Mouse (Mus musculus): ENCODE measurements at regions not wholly inside any gene's neighbourhood (a gene's known extent, or its start where the extent isn't known, plus 50 kb on each side); places are given as distances from the start of the nearest gene placed in this dataset.

GRCm38 (mm10) chr9:101740949-101741605, 120.6 kb upstream of the 9630041A04Rik start:
- TF ChIP-seq CTCF (IDR thresholded peaks at IDR 0.05; ENCODE audit: low read depth) (no peak), EP300 (IDR thresholded peaks at IDR 0.05; ENCODE audit: low read depth) (no peak)
